Comparison of ENCODE assay signal across 8 mouse cellular contexts in genomic region chr7:79272789-79273718, GRCm38 (mm10). TPM values are rescaled to one million over a fixed set of nuclear protein-coding genes. Genes with fewer than 3 reads are reported as not detected.
DNase-seq lines count a peak whose midpoint lies in the region; ATAC-seq and TF ChIP-seq lines count a peak whose summit lies in the region.

Abhd2 (plus strand) TSS chr7:79273199.

- H3K9ac ChIP-seq in ES-Bruce4 (ENCODE audit: low read depth, poor library complexity, severe bottlenecking), result peak within 1 kb of the TSS; percentile 49
- H3K9ac ChIP-seq in forebrain, embryonic 13.5 days, result peak within 1 kb of the TSS; percentile 92
- H3K9ac ChIP-seq in liver, postnatal 0 days (replicated peaks), result peak within 1 kb of the TSS; percentile 81
- peak within 1 kb of the TSS; percentile 84 for H3K9ac ChIP-seq in neural tube, embryonic 14.5 days (replicated peaks; ENCODE audit: low read depth, low read length)

- peaks cover 15% of the 10 kb centered on the region for H3K4me1 ChIP-seq in ES-Bruce4 (ENCODE audit: control insufficient read depth, insufficient read depth, low read length)
- peaks cover 41% of the 10 kb centered on the region for H3K4me1 ChIP-seq in forebrain, embryonic 13.5 days
- peaks cover 64% of the 10 kb centered on the region for H3K4me1 ChIP-seq in liver, postnatal 0 days (ENCODE audit: insufficient read depth)
- peaks cover 27% of the 10 kb centered on the region for H3K4me1 ChIP-seq in neural tube, embryonic 14.5 days (ENCODE audit: control insufficient read depth, insufficient read depth, low read length)

- no peaks in the 10 kb centered on the region for H3K36me3 ChIP-seq in ES-Bruce4 (ENCODE audit: control insufficient read depth, insufficient read depth, low read length, poor library complexity, severe bottlenecking)
- no peaks in the 10 kb centered on the region for H3K36me3 ChIP-seq in forebrain, embryonic 13.5 days (ENCODE audit: poor library complexity, severe bottlenecking)
- 0 out of 2 replicates have a peak, but pooled peaks cover 4% of the 10 kb centered on the region for H3K36me3 ChIP-seq in liver, postnatal 0 days (replicated peaks; ENCODE audit: insufficient read depth, low read length)
- H3K36me3 ChIP-seq in neural tube, embryonic 14.5 days (ENCODE audit: control insufficient read depth, insufficient read depth, low read length), result no peaks in the 10 kb centered on the region

- no peaks in the 10 kb centered on the region for H3K9me3 ChIP-seq in ES-Bruce4 (replicated peaks; ENCODE audit: control insufficient read depth, insufficient read depth, low read length, poor library complexity, severe bottlenecking)
- no peaks in the 10 kb centered on the region for H3K9me3 ChIP-seq in forebrain, embryonic 13.5 days (replicated peaks)
- no peaks in the 10 kb centered on the region for H3K9me3 ChIP-seq in liver, postnatal 0 days (ENCODE audit: low read length)
- H3K9me3 ChIP-seq in neural tube, embryonic 14.5 days (ENCODE audit: control insufficient read depth, low read length), result no peaks in the 10 kb centered on the region

- DNase-seq in heart, postnatal 10 days, result peak; percentile 100
- peak; percentile 99 for DNase-seq in large intestine, adult 2 months (ENCODE audit: low read depth, low spot score)
- DNase-seq in liver, postnatal 0 days, result peak; percentile 100
- DNase-seq in testis, postnatal 10 days (ENCODE audit: low spot score), result peak; percentile 100

- under 1% methylated on average over 54 of the region's 54 CpGs for WGBS in forebrain, embryonic 13.5 days
- WGBS in large intestine, adult 2 months, result under 1% methylated on average over 54 of the region's 54 CpGs
- under 1% methylated on average over 54 of the region's 54 CpGs for WGBS in liver, postnatal 0 days (ENCODE audit: insufficient replicate concordance)
- WGBS in neural tube, embryonic 14.5 days, result under 1% methylated on average over 54 of the region's 54 CpGs

- H3K27me3 ChIP-seq in ES-Bruce4 (ENCODE audit: control insufficient read depth, insufficient read depth, low read length, poor library complexity, severe bottlenecking), result no peaks in the 10 kb centered on the region
- H3K27me3 ChIP-seq in forebrain, embryonic 13.5 days, result no peaks in the 10 kb centered on the region
- H3K27me3 ChIP-seq in liver, postnatal 0 days (ENCODE audit: insufficient read depth, low read length), result no peaks in the 10 kb centered on the region
- H3K27me3 ChIP-seq in neural tube, embryonic 14.5 days (ENCODE audit: control insufficient read depth, insufficient read depth, low read length), result no peaks in the 10 kb centered on the region

- peak within 1 kb of the TSS; percentile 82 for H3K27ac ChIP-seq in ES-Bruce4 (ENCODE audit: insufficient read depth, low read length)
- peak within 1 kb of the TSS; percentile 84 for H3K27ac ChIP-seq in forebrain, embryonic 13.5 days
- peak within 1 kb of the TSS; percentile 87 for H3K27ac ChIP-seq in liver, postnatal 0 days (ENCODE audit: low read depth)
- peak within 1 kb of the TSS; percentile 89 for H3K27ac ChIP-seq in neural tube, embryonic 14.5 days (ENCODE audit: low read depth, low read length)

- H3K4me3 ChIP-seq in ES-Bruce4 (ENCODE audit: low read depth, low read length), result peak within 1 kb of the TSS; percentile 91
- H3K4me3 ChIP-seq in forebrain, embryonic 13.5 days, result peak within 1 kb of the TSS; percentile 83
- peak within 1 kb of the TSS; percentile 77 for H3K4me3 ChIP-seq in liver, postnatal 0 days (ENCODE audit: low read depth, low read length)
- H3K4me3 ChIP-seq in neural tube, embryonic 14.5 days (ENCODE audit: low read depth, low read length), result peak within 1 kb of the TSS; percentile 91

- H3K4me2 ChIP-seq in forebrain, embryonic 13.5 days, result peak within 1 kb of the TSS; percentile 94
- peak within 1 kb of the TSS; percentile 87 for H3K4me2 ChIP-seq in liver, postnatal 0 days (ENCODE audit: low read depth, low read length)
- H3K4me2 ChIP-seq in neural tube, embryonic 14.5 days (ENCODE audit: low read depth, low read length), result peak within 1 kb of the TSS; percentile 90

- peak; percentile 44 for TF ChIP-seq POLR2A in ES-Bruce4 (IDR thresholded peaks at IDR 0.05; ENCODE audit: insufficient read depth, low read length)

- no peak for TF ChIP-seq CTCF in ES-Bruce4 (IDR thresholded peaks at IDR 0.05; ENCODE audit: low read depth, low read length)
- TF ChIP-seq CTCF in liver, postnatal 0 days (IDR thresholded peaks at IDR 0.05; ENCODE audit: low read depth), result 0 out of 2 replicates have a peak, but pooled peaks have one; percentile 13

- peak; percentile 99 for ATAC-seq in cerebellum, adult (ENCODE audit: insufficient number of reproducible peaks, low FRiP score, low TSS enrichment)
- peak; percentile 100 for ATAC-seq in forebrain, embryonic 13.5 days
- peak; percentile 97 for ATAC-seq in liver, postnatal 0 days
- ATAC-seq in neural tube, embryonic 14.5 days (ENCODE audit: low read depth), result peak; percentile 100

- intact Hi-C loops in heart, postnatal 10 days (cut with DNase I), result loop anchor here (2.0 kb wide), 1 partner anchor 26 kb away; no protein-coding TSS in a partner anchor

- TF ChIP-seq EP300 in ES-Bruce4 (IDR thresholded peaks at IDR 0.05; ENCODE audit: insufficient read depth, low read depth, low read length), result no peak
- TF ChIP-seq EP300 in liver, postnatal 0 days (IDR thresholded peaks at IDR 0.05; ENCODE audit: low read depth), result peak; percentile 73

RNA-seq across cellular contexts. Expression of gene Abhd2, which starts in this region (rescaled TPM):
- 37.4 and 38.6 TPM in 2 replicates for polyA plus RNA-seq in ES-Bruce4 (2011; ENCODE audit: insufficient read depth, insufficient read length, low read depth, missing spikeins)
- polyA plus RNA-seq in forebrain, embryonic 13.5 days (2015; fragmentation: Nextera tagmentation; extraction: Ambion mirVana), result 16.9 and 17.3 TPM in 2 replicates
- 10 to 100 TPM; 40.0 to 45.2 TPM for total RNA-seq in heart, postnatal 10 days (2021)
- 34.0 and 65.9 TPM in 2 replicates for polyA plus RNA-seq in large intestine, adult 2 months (2012; rRNA removed)
- polyA plus RNA-seq in liver, postnatal 0 days (2015; fragmentation: Nextera tagmentation; extraction: Ambion mirVana), result 38.2 and 49.3 TPM in 2 replicates
- polyA plus RNA-seq in neural tube, embryonic 14.5 days (2014; fragmentation: Nextera tagmentation; extraction: Ambion mirVana), result 20.3 and 22.8 TPM in 2 replicates

Comparison
In these comparisons a context has a peak if more than half of its experiments do, and no peak if none do; other contexts are left out.
1. Peak in every context shown above with its lines: DNase-seq, ATAC-seq, H3K4me3 ChIP-seq and H3K27ac ChIP-seq.